ENCODE assay signal across 8 mouse cellular contexts in genomic region chr2:13793969-13794363, GRCm38 (mm10). TPM values are rescaled to one million over a fixed set of nuclear protein-coding genes. Genes with fewer than 3 reads are reported as not detected.
DNase-seq lines count a peak whose midpoint lies in the region; ATAC-seq and TF ChIP-seq lines count a peak whose summit lies in the region.

TSS of gene St8sia6 (minus strand) at chr2:13794064.

- H3K36me3 ChIP-seq in lung, embryonic 14.5 days (ENCODE audit: insufficient read depth), result no peaks in the 10 kb centered on the region
- H3K36me3 ChIP-seq in embryonic facial prominence, embryonic 15.5 days, result no peaks in the 10 kb centered on the region
- H3K36me3 ChIP-seq in intestine, embryonic 15.5 days, result no peaks in the 10 kb centered on the region
- no peaks in the 10 kb centered on the region for H3K36me3 ChIP-seq in neural tube, embryonic 13.5 days

- no peak for TF ChIP-seq CTCF in lung, embryonic 14.5 days (IDR thresholded peaks at IDR 0.05; ENCODE audit: low read depth)

- 50% methylated on average over 8 of the region's 8 CpGs for WGBS in lung, embryonic 14.5 days
- WGBS in embryonic facial prominence, embryonic 15.5 days, result 53% methylated on average over 8 of the region's 8 CpGs
- whole genome bisulfite sequencing in intestine, embryonic 15.5 days, result 54% methylated on average over 8 of the region's 8 CpGs
- WGBS in neural tube, embryonic 13.5 days, result 48% methylated on average over 8 of the region's 8 CpGs

- no peaks in the 10 kb centered on the region for H3K9me3 ChIP-seq in lung, embryonic 14.5 days (ENCODE audit: low read depth, low read length)
- no peaks in the 10 kb centered on the region for H3K9me3 ChIP-seq in embryonic facial prominence, embryonic 15.5 days (replicated peaks)
- H3K9me3 ChIP-seq in intestine, embryonic 15.5 days, result no peaks in the 10 kb centered on the region
- no peaks in the 10 kb centered on the region for H3K9me3 ChIP-seq in neural tube, embryonic 13.5 days

- no peak for DNase-seq in lung, embryonic 14.5 days
- no peak for DNase-seq in lung, postnatal 25 days (ENCODE audit: low spot score)
- no peak for DNase-seq in spleen, postnatal 14 days (ENCODE audit: low spot score in 2 of 2)
- DNase-seq in right cerebral cortex, postnatal 36 days (ENCODE audit: low spot score in 2 of 2), result no peak
- no peak for DNase-seq in layer of hippocampus, adult 9-11 months

- H3K4me3 ChIP-seq in lung, embryonic 14.5 days (ENCODE audit: low read depth, low read length), result peak within 1 kb of the TSS; percentile 54
- peak within 1 kb of the TSS; percentile 59 for H3K4me3 ChIP-seq in embryonic facial prominence, embryonic 15.5 days (replicated peaks)
- H3K4me3 ChIP-seq in intestine, embryonic 15.5 days (replicated peaks), result peak within 1 kb of the TSS; percentile 55
- peak within 1 kb of the TSS; percentile 54 for H3K4me3 ChIP-seq in neural tube, embryonic 13.5 days

- no peak for ATAC-seq in lung, embryonic 14.5 days (ENCODE audit: insufficient read depth)
- ATAC-seq in embryonic facial prominence, embryonic 15.5 days (ENCODE audit: insufficient number of reproducible peaks, low FRiP score, low TSS enrichment, low read depth), result no peak
- 0 out of 2 replicates have a peak, but pooled peaks have one; percentile 3 for ATAC-seq in intestine, embryonic 15.5 days
- ATAC-seq in neural tube, embryonic 13.5 days (ENCODE audit: low read depth), result no peak

- peak within 1 kb of the TSS; percentile 51 for H3K9ac ChIP-seq in lung, embryonic 14.5 days
- H3K9ac ChIP-seq in embryonic facial prominence, embryonic 15.5 days, result peak within 1 kb of the TSS; percentile 1
- H3K9ac ChIP-seq in intestine, embryonic 15.5 days, result peak within 1 kb of the TSS; percentile 49
- H3K9ac ChIP-seq in neural tube, embryonic 13.5 days, result peak within 1 kb of the TSS; percentile 71

- H3K4me1 ChIP-seq in lung, embryonic 14.5 days (ENCODE audit: insufficient read depth), result no peaks in the 10 kb centered on the region
- H3K4me1 ChIP-seq in embryonic facial prominence, embryonic 15.5 days, result peaks cover 13% of the 10 kb centered on the region
- peaks cover 7% of the 10 kb centered on the region; the same call in 1 of the 2 replicates for H3K4me1 ChIP-seq in intestine, embryonic 15.5 days (replicated peaks)
- H3K4me1 ChIP-seq in neural tube, embryonic 13.5 days (replicated peaks), result peaks cover 10% of the 10 kb centered on the region

- peaks cover 19% of the 10 kb centered on the region for H3K27me3 ChIP-seq in lung, embryonic 14.5 days (ENCODE audit: insufficient read depth, low read length)
- peaks cover 42% of the 10 kb centered on the region for H3K27me3 ChIP-seq in embryonic facial prominence, embryonic 15.5 days
- peaks cover 21% of the 10 kb centered on the region for H3K27me3 ChIP-seq in intestine, embryonic 15.5 days (replicated peaks)
- peaks cover 48% of the 10 kb centered on the region for H3K27me3 ChIP-seq in neural tube, embryonic 13.5 days

- H3K4me2 ChIP-seq in lung, embryonic 14.5 days, result peak within 1 kb of the TSS; percentile 96
- peak within 1 kb of the TSS; percentile 98 for H3K4me2 ChIP-seq in embryonic facial prominence, embryonic 15.5 days (replicated peaks)
- H3K4me2 ChIP-seq in intestine, embryonic 15.5 days (replicated peaks), result peak within 1 kb of the TSS; percentile 99
- peak within 1 kb of the TSS; percentile 91 for H3K4me2 ChIP-seq in neural tube, embryonic 13.5 days

- H3K27ac ChIP-seq in lung, embryonic 14.5 days (ENCODE audit: low read depth), result no peak within 1 kb of the TSS
- no peak within 1 kb of the TSS for H3K27ac ChIP-seq in embryonic facial prominence, embryonic 15.5 days (replicated peaks)
- H3K27ac ChIP-seq in intestine, embryonic 15.5 days, result no peak within 1 kb of the TSS
- no peak within 1 kb of the TSS for H3K27ac ChIP-seq in neural tube, embryonic 13.5 days (replicated peaks)

RNA-seq across cellular contexts. Expression of gene St8sia6, which starts in this region (rescaled TPM):
- polyA plus RNA-seq in lung, embryonic 14.5 days (2014; fragmentation: Nextera tagmentation; extraction: Ambion mirVana), result 2.9 and 3.0 TPM in 2 replicates
- 1.5 and 2.5 TPM in 2 replicates for polyA plus RNA-seq in embryonic facial prominence, embryonic 15.5 days (2015; fragmentation: Nextera tagmentation; extraction: Ambion mirVana)
- polyA plus RNA-seq in intestine, embryonic 15.5 days (2015; fragmentation: Nextera tagmentation; extraction: Ambion mirVana), result 0.34 and 0.38 TPM in 2 replicates
- polyA plus RNA-seq in neural tube, embryonic 13.5 days (2015; fragmentation: Nextera tagmentation; extraction: Ambion mirVana), result 0.82 and 1.2 TPM in 2 replicates

Comparison
In these comparisons a context has a peak if more than half of its experiments do, and no peak if none do; other contexts are left out.
1. Peak in ATAC-seq, H3K4me3 ChIP-seq, H3K9ac ChIP-seq and H3K4me2 ChIP-seq in intestine, embryonic 15.5 days; RNA of the gene not detected or under 1 TPM.
2. H3K9ac ChIP-seq: peak in every context shown above with its lines; median percentile 71 in neural tube, embryonic 13.5 days; 51 in lung, embryonic 14.5 days; 49 in intestine, embryonic 15.5 days; 1 in embryonic facial prominence, embryonic 15.5 days.